Mouse (Mus musculus): ENCODE data around the gene Mad1l1.

The Mad1l1 gene

DNA sequence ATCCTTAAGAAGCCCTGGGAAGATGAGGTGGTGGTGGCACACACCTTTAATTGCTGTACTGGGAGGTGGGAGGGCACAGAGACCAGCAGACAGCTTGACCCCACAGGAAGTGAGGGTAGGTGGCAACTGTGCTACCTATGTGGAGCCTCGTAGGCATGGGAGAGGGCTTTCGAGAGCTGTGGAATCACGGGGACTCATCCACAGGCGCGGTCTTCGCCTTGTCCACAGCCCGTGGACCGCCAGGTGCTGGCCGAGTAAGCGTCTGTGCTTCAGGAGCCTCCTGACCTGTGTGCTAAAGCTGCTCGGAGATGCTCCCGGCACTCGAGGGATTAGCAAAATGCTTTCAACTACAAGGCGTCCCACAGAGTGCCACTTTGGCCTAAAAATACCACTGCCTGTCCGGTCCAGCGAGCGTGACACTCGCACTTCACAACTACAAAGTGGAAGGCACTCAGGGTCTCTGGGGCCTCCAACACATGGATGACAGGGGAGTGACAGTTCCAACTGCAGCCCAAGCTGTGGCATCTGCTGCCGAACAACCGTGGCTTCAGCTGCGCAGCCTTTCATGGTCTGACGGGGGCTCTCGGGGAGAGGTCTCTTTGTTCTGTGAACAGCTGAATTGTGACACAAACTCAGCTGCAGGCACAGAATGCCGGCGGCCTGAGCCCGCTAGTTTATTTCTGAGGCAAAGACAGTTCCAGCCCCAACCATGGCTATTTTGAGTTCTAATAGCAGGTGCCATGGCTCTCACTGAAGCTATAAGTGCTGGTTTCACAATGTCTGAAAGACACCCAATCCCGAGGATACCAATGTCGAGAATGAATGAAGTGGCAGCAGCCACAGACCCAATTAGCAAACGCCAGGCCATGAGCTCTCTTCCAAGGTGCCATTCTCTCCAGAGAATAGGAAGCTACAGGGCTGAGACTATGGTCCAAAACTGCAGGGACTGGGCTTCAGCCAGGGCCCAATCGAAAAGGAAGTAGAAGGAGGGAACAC lies 57.3 kb downstream of the Mad1l1 start:
- CTCF ChIA-PET: interaction anchor here (1.2 kb wide), 1 partner anchor 17 kb away, joined by 4 read pairs; no protein-coding TSS in a partner anchor

DNA sequence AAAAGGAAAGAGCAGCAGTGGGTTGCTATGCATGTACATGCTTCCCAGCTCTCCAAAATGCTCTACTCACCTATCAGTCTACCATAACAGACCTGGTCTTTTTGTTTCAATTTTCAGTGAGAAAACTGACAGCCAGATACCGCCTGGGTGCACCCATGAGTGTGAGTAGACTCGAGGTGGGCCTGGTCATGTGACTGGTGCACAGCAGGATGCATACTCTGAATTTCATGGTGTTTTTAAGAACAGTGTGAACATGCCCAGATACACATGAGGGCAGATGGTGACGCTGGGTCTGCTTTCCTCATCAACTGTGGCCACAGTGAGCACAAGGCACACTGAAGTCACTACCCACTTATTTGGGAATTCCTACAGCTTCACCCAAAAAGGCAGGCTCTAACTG lies 59.0 kb downstream of the Mad1l1 start:
- CTCF ChIA-PET: no interaction called here

- CTCF ChIA-PET: interaction anchor here (0.6 kb wide), 1 partner anchor 32 kb away, joined by 5 read pairs; no protein-coding TSS in a partner anchor
Observed at GRCm38 (mm10) chr5:140261313-140261712, 60.0 kb downstream of the Mad1l1 start.

DNA sequence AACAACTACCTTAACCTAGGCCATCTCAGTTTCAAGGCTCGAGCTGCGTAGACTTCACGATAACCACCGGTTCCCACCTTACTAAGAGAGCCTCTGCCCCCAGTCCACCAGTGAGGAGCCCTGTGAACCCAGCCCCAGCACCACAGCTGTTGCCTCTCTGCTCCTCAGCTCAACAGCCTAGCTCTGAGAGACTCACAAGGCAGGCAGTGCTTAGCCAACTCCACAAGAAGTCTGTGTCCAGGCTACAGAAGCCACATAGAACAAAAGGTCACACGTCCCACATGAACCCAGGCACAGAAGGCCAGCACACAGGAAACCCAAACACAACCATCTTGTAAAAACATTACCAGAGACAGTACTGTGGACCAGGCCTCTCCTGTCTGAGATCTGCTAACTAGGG lies 62.7 kb downstream of the Mad1l1 start:
- CTCF ChIA-PET: no interaction called here

GRCm38 (mm10) chr5:140258035-140258434 lies 63.3 kb downstream of the Mad1l1 start:
- CTCF ChIA-PET: no interaction called here

DNA sequence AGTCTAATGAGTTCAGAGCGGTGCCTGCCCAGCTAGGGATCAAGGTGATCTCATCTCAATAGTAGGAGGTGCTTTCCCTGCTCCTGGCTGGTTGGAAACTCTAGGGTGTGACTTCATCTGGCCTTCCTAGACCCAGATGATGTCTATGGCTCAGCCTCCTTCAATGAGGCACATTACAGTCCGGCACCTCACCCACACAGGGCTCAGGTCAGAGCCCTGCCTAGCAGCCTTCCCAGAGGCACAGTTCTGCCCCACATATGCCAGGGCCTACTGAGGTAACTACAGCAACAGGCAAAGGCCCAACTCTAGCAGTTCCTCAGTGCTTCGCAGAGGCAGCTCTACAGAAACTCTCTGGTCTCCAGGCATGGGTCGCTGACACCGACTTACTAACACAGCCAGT lies 63.9 kb downstream of the Mad1l1 start:
- CTCF ChIA-PET: no interaction called here

DNA sequence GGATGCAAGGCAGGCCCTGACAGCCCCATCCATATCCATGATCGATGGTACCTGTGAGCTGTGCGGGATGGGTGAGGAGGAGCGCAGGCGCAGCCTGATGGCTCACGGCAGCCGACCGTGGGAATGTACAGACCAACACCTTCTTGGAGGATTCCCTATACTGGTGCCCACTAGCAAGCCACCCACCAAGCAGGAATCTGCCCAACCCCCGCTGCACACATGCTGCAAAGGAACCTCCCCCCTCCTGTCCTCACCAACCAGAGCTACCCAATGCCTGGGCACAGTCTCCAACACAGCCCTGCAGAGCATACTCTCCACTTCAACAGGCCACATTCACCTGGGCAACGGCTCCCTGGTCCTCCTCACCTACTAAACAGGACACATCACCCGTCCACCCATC lies 64.7 kb downstream of the Mad1l1 start:
- CTCF ChIA-PET: no interaction called here

DNA sequence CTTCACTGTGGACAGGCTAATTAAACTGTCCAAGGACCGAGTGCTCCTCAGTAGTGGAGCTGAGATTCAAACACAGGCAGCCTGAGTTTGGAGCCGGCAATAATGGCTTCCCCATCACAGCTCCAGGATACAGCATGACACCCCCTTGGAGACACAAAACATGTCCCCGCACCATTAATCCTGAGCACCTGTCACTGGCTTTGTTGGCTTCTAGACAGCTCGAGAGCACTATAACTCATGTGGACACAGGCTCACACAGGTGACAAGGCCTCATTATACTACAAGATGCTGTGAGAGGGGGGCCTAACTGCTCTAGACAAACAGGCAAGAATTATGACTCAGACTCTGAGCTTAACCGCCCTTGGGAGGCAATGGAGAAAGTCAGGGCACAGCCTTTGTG lies 66.1 kb downstream of the Mad1l1 start:
- CTCF ChIA-PET: no interaction called here

DNA sequence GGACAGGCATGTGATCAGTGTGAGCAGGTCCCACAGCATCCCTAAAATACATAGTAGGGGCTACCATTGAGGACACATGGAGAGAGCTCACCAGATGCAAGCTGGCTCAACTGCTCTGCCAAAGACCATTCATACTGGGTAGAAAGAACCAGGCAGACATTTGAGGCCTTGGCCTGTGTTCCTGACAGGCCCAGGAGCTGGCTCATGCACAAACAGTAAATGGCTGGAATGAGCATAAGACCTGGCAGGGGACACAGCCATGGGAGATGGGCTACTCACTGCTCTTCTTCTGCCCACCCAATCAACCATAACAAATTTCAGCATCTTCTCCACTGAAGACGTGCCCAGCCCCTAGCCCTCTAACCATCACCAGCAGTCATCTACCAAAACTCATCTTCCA lies 66.7 kb downstream of the Mad1l1 start:
- CTCF ChIA-PET: no interaction called here

DNA sequence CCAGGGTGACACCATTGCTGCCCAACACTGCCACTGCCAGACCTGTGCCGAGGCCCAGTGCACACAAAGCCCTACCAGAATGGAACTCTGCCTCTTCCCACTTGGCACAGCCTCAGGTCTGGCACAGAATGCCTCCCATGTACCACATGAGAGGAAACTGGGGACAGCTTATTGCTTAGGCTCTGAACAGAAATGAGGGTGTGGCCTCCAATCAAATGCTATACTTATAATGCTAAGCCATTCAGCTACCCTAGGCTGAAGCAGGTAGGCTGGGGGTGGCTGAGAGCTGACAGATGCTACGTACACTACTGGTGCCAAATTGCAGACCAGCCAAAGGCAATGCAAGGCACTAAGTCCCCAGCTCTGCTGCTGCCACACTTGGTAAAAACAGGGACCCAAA lies 69.4 kb downstream of the Mad1l1 start:
- CTCF ChIA-PET: no interaction called here

- CTCF ChIA-PET: no interaction called here
Observed at GRCm38 (mm10) chr5:140250370-140250769, 71.0 kb downstream of the Mad1l1 start.

- CTCF ChIA-PET: interaction anchor here (0.6 kb wide), 1 partner anchor 519 kb away, joined by 3 read pairs; no protein-coding TSS in a partner anchor
Observed at GRCm38 (mm10) chr5:140249359-140250062, 71.8 kb downstream of the Mad1l1 start.

DNA sequence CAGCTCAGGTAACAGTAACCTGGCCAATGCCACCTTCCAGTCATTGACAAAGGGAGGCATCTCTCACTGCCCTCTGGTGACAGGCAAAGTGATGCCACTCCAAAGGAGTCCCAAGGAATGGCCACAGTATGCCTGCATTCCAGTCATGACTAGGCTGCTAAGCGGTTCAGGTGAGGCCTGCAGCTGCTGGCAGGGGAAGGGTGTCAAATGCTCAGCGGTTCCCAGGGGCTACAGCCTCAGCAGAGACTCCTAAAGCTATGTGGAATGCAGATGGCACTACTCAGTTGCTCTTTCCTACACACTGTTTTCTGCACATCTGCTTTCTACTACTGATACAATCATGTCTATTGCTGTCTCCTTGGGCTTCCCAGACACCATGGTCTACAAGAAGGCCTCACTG lies 73.3 kb downstream of the Mad1l1 start:
- CTCF ChIA-PET: interaction anchor here (0.6 kb wide), 1 partner anchor 846 kb away, joined by 10 read pairs; no protein-coding TSS in a partner anchor

GRCm38 (mm10) chr5:140240235-140240634 lies 81.1 kb downstream of the Mad1l1 start:
- CTCF ChIA-PET: no interaction called here

DNA sequence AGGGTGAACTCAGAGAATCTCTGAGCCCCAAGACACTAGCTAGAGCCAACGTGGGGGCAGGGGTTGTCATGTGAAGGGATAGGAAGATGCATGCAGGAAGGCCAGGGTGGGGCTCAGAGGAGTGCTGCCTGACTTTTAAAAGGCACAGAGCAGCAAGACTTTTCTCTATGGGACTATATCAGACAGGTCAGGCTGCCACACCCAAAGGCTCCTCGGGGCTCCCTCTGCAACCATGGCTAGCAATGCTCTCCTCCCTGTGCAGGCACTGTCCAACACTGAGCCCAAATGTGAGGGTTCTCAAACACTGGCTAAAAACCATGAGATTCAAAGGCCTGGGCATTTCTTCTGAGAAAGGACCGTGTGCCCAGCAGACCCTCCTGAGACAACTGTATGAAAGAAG lies 82.5 kb downstream of the Mad1l1 start:
- CTCF ChIA-PET: no interaction called here

DNA sequence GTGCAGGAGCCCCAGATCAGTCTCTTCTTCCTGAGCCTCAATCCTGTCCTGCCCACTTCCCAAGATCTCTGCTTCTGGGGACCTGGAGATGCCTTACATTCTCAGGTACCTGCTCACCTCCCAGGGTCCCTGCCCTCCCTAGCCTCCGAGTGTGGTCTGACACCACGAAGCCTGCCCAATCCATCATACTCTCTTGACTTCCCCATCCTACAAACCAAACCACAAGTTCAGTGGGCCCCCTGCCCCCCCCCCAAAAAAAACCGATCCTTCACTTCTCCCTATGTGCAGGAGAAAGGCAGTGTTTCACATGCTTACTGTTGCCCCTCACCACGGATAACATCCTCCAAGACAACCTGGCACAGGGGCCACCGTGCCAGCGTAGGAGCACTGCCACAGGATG lies 90.5 kb downstream of the Mad1l1 start:
- CTCF ChIA-PET: no interaction called here

- CTCF ChIA-PET: interaction anchor here (0.6 kb wide), 1 partner anchor 33 kb away, joined by 5 read pairs; no protein-coding TSS in a partner anchor
Observed at GRCm38 (mm10) chr5:140228306-140228705, 93.0 kb downstream of the Mad1l1 start.

DNA sequence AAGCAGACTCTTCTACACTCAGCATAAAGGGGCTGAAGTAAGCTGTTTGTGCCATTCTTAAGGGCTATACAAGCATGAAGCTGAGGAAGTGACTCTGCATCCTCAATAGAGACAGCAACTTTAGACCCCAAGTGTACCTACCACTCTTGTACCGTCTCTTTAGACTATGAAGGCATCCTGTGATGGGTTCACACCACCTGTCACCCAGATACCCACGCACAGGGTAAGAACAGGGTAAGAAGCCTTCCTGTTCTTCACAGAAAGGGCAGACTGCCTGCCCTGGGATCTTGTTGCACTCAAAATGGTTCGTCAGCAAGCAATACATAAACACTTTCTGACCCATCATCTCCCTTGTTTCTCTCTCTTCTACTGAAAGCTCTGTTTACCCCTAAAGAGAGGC lies 94.5 kb downstream of the Mad1l1 start:
- CTCF ChIA-PET: interaction anchor here (0.5 kb wide), 1 partner anchor 688 kb away, joined by 5 read pairs; no protein-coding TSS in a partner anchor

DNA sequence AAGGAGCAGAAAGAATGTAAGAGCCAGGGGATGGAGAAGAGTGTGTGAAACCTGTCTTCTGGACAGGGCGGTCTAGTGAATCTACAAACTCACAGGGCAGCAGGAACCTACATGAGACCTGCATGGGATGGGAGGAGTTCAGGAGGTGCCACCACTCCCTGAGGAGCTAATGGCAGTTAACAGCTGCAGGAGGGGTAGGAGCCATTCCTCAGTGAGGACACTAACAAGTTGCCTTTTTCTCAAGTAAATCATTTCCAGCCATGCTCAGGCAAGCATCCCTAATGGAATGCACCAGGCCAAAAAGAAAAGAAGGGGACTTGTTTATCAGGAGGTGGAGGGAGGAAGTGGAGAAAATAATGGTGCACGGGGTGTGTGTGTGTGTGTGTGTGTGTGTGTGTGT lies 95.5 kb downstream of the Mad1l1 start:
- CTCF ChIA-PET: no interaction called here

DNA sequence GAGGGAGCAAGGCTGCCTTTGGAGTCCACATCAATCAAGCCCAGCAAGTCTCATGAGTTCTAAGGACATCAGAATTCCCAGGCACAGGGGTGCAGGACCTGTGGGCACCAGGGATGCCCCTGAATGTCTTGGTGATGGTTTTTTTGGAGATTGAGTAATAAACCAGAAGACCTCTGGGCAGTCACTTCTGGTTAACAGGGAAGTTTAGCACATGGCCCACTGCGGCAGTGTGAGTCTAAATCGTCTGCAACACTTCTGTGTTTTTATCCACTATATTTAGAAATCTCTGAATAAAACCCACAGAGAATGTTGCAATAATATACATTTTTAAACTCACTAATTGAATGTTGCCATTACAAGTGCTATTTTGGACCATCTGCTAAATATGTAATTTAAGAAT lies 96.2 kb downstream of the Mad1l1 start:
- CTCF ChIA-PET: no interaction called here

- CTCF ChIA-PET: interaction anchor here (0.5 kb wide), 1 partner anchor 24 kb away, joined by 3 read pairs; no protein-coding TSS in a partner anchor
Observed at GRCm38 (mm10) chr5:140223070-140224053, 98.0 kb downstream of the Mad1l1 start.
